Mouse (Mus musculus) erythroblast, embryonic 14.5 days (primary cell): ENCODE measurements around the gene Ppm1g.

Experiments
- GATA1 ChIP-seq: IDR thresholded peaks from 2 replicates; pipeline ENCODE4 v1.6.1; 2012; ENCODE audit warnings: low read length, inconsistent platforms, mixed read lengths
- TAL1 ChIP-seq: IDR thresholded peaks from 3 replicates; pipeline ENCODE4 v1.6.1; 2012; ENCODE audit warnings: low read length, inconsistent platforms, mixed read lengths

GRCm38 (mm10) chr5:31190201-31190600 lies 30.3 kb downstream of the Ppm1g start:
- TF ChIP-seq TAL1 (no peak), GATA1 (no peak)
